Mouse (Mus musculus): ENCODE data around the gene Olfr963. TPM values are rescaled to one million over a fixed set of nuclear protein-coding genes. Genes with fewer than 3 reads are reported as not detected.

Gene Olfr963
- polyA plus RNA-seq (2012; rRNA removed), result not detected in 2 replicates

DNA sequence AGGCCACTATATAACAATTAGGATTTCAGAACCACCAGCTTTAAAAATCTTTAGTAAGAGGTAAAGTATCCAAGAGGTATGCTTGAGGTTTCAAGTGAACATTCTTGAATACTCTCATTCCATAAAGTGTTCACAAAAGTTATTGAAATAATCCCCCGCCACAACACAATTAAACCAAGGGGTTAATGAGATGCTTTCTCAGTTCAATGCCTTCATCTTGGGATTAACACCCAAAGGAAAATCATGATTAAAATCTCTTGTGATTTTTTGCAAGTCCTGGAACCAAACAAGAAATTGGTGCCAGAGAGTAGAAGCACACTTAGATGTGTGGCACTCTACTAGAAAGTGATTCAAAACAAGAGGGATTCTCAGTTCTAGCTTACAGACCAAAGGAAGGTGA lies at the start of gene Olfr963:
Gene Olfr963 (plus strand): TSS at position 301 of the 400 bp plus-strand sequence.
- Histone ChIP-seq H3K4me3 (ENCODE audit: insufficient read depth, low read length) (no peak within 1 kb of the TSS), H3K4me1 (ENCODE audit: control insufficient read depth, insufficient read depth, low read length) (no peaks in the 10 kb centered on the region), H3K27ac (ENCODE audit: insufficient read depth, low read length) (no peak within 1 kb of the TSS)
- no peak for TF ChIP-seq POLR2A (IDR thresholded peaks at IDR 0.05; ENCODE audit: extremely low read depth, insufficient read depth, low read length)
- TF ChIP-seq CTCF (IDR thresholded peaks at IDR 0.05; ENCODE audit: extremely low read depth, insufficient read depth, low read length), result no peak

DNA sequence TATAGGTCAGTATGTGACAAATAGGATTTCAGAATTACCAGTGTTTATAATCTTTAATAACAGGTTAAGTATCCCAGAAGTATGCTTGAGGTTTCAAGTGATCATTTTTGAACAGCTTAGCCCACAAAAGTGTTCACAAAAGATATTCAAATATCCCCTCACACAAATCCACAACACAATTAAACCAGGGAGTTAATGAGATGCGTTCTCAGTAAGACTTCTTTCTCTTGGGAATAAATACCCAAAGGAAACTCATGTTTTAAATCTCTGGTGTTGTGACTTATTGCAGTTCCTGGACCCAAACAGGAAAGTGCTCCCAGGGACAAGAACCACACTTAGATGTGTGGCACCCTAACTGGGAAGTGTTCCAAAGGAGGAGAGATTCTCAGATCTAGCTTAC lies 45.9 kb upstream of the Olfr963 start, which contains the start of gene Olfr960:
Gene Olfr960 (plus strand): TSS at position 301 of the 400 bp plus-strand sequence.
- H3K4me1 ChIP-seq (ENCODE audit: control insufficient read depth, insufficient read depth, low read length), result no peaks in the 10 kb centered on the region
- H3K4me3 ChIP-seq (ENCODE audit: insufficient read depth, low read length), result no peak within 1 kb of the TSS
- H3K27ac ChIP-seq (ENCODE audit: insufficient read depth, low read length), result no peak within 1 kb of the TSS
- no peak for TF ChIP-seq POLR2A (IDR thresholded peaks at IDR 0.05; ENCODE audit: extremely low read depth, insufficient read depth, low read length)
- no peak for TF ChIP-seq CTCF (IDR thresholded peaks at IDR 0.05; ENCODE audit: extremely low read depth, insufficient read depth, low read length)

DNA sequence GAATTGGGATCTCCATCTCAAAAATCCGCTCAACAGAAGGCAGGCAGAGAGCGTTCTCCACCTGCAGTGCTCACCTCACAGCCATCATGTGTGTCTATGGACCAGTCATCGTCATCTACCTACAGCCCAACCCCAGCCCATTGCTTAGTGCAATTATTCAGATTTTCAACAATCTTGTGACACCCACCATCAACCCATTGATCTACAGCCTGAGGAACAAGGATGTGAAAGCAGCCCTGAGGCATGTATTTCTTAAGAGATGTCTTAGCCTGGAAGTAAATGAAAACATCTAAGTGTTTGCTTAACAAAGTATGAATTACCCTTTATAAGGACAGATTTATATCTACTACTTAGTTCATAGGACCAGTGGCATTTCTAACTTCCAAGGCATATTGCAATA lies 43.2 kb upstream of the Olfr963 start:
- Histone ChIP-seq H3K4me1 (ENCODE audit: control insufficient read depth, insufficient read depth, low read length) (no peaks in the 10 kb centered on the region), H3K27ac (ENCODE audit: insufficient read depth, low read length) (no peak overlapping the region), H3K4me3 (ENCODE audit: insufficient read depth, low read length) (no peak overlapping the region)
- TF ChIP-seq CTCF (IDR thresholded peaks at IDR 0.05; ENCODE audit: extremely low read depth, insufficient read depth, low read length) (no peak), POLR2A (IDR thresholded peaks at IDR 0.05; ENCODE audit: extremely low read depth, insufficient read depth, low read length) (no peak)

DNA sequence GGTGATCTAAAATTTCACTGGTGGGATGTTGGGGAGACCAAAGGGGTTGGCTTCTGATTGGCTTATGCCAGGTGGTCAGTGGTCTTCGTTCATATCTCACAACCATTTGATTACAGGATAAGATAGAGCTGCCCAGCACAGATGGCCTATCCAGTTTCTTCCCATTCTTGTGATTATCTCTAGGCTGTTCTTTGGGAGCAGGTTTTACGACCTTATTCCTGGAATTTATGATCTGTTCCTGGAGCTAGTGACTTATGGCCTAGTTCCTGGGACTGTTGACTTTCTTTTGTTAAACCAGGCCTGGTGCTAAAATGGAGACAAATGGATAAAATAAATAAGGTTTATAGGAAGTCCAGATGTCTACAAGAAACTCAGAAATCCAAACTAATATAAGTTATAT lies 42.3 kb upstream of the Olfr963 start:
- TF ChIP-seq POLR2A (IDR thresholded peaks at IDR 0.05; ENCODE audit: extremely low read depth, insufficient read depth, low read length) (no peak), CTCF (IDR thresholded peaks at IDR 0.05; ENCODE audit: extremely low read depth, insufficient read depth, low read length) (no peak)
- no peak overlapping the region for H3K27ac ChIP-seq (ENCODE audit: insufficient read depth, low read length)
- no peaks in the 10 kb centered on the region for H3K4me1 ChIP-seq (ENCODE audit: control insufficient read depth, insufficient read depth, low read length)
- H3K4me3 ChIP-seq (ENCODE audit: insufficient read depth, low read length), result no peak overlapping the region

GRCm38 (mm10) chr9:39629069-39629468 lies 37.9 kb upstream of the Olfr963 start:
- Histone ChIP-seq H3K4me1 (ENCODE audit: control insufficient read depth, insufficient read depth, low read length) (no peaks in the 10 kb centered on the region; the same call in 1 of the 2 replicates), H3K4me3 (ENCODE audit: insufficient read depth, low read length) (no peak overlapping the region), H3K27ac (ENCODE audit: insufficient read depth, low read length) (no peak overlapping the region)
- TF ChIP-seq CTCF (IDR thresholded peaks at IDR 0.05; ENCODE audit: extremely low read depth, insufficient read depth, low read length) (no peak), POLR2A (IDR thresholded peaks at IDR 0.05; ENCODE audit: extremely low read depth, insufficient read depth, low read length) (no peak)

DNA sequence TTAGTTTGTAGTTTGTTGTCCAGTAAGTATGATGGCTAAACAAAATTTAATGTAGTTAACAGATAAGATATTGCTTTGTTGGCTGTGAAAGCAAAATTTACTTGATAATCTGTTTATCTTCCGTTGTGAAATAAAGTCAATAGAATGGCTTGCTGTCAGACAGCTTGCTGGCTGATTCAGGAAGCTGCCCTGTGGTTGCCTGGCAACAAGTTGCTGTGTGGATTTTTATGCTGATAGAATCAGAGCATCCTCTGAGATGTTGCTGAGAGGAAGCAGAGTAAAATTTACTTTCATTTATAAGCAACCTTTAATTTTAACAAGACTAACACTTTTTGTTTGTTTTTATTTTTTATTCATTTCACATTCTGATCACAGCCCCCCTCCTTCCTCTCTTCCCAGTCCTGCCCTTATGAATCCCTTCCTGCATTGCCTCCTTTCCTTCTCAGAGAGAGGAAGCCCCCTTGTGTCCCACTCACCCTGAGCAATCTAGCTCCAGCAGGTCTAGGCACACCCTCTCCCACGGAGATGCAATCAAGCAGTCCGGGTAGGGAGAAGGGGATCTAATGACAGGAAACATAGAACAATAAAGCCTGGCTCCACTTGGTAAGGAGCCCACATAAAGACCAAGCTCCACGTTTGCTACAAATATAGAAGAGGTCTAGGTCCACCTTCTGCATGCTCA lies 33.0 kb upstream of the Olfr963 start:
- no peak overlapping the region for H3K4me3 ChIP-seq (ENCODE audit: insufficient read depth, low read length)
- H3K4me1 ChIP-seq (ENCODE audit: control insufficient read depth, insufficient read depth, low read length), result peaks cover 2% of the 10 kb centered on the region; the same call in 1 of the 2 replicates
- no peak overlapping the region for H3K27ac ChIP-seq (ENCODE audit: insufficient read depth, low read length)
- TF ChIP-seq CTCF (IDR thresholded peaks at IDR 0.05; ENCODE audit: extremely low read depth, insufficient read depth, low read length) (no peak), POLR2A (IDR thresholded peaks at IDR 0.05; ENCODE audit: extremely low read depth, insufficient read depth, low read length) (no peak)

GRCm38 (mm10) chr9:39644785-39645184 lies 22.2 kb upstream of the Olfr963 start, which contains the start of gene Olfr961:
TSS of gene Olfr961 (plus strand) at chr9:39645085.
- Histone ChIP-seq H3K27ac (ENCODE audit: insufficient read depth, low read length) (no peak within 1 kb of the TSS), H3K4me3 (ENCODE audit: insufficient read depth, low read length) (no peak within 1 kb of the TSS), H3K4me1 (ENCODE audit: control insufficient read depth, insufficient read depth, low read length) (no peaks in the 10 kb centered on the region)
- TF ChIP-seq POLR2A (IDR thresholded peaks at IDR 0.05; ENCODE audit: extremely low read depth, insufficient read depth, low read length) (no peak), CTCF (IDR thresholded peaks at IDR 0.05; ENCODE audit: extremely low read depth, insufficient read depth, low read length) (no peak)

DNA sequence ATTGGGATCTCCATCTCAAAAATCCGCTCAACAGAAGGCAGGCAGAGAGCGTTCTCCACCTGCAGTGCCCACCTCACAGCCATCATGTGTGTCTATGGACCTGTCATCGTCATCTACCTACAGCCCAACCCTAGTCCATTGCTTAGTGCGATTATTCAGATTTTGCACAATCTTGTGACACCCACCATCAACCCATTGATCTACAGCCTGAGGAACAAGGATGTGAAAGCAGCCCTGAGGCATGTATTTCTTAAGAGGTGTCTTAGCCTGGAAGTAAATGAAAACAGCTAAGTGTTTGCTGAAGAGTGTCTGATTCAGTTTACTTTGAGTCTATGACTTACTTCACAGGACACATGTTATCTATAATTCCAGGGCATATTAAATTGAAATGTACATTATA lies 19.6 kb upstream of the Olfr963 start:
- no peak for TF ChIP-seq POLR2A (IDR thresholded peaks at IDR 0.05; ENCODE audit: extremely low read depth, insufficient read depth, low read length)
- no peak for TF ChIP-seq CTCF (IDR thresholded peaks at IDR 0.05; ENCODE audit: extremely low read depth, insufficient read depth, low read length)
- no peaks in the 10 kb centered on the region for H3K4me1 ChIP-seq (ENCODE audit: control insufficient read depth, insufficient read depth, low read length)
- no peak overlapping the region for H3K4me3 ChIP-seq (ENCODE audit: insufficient read depth, low read length)
- H3K27ac ChIP-seq (ENCODE audit: insufficient read depth, low read length), result no peak overlapping the region

DNA sequence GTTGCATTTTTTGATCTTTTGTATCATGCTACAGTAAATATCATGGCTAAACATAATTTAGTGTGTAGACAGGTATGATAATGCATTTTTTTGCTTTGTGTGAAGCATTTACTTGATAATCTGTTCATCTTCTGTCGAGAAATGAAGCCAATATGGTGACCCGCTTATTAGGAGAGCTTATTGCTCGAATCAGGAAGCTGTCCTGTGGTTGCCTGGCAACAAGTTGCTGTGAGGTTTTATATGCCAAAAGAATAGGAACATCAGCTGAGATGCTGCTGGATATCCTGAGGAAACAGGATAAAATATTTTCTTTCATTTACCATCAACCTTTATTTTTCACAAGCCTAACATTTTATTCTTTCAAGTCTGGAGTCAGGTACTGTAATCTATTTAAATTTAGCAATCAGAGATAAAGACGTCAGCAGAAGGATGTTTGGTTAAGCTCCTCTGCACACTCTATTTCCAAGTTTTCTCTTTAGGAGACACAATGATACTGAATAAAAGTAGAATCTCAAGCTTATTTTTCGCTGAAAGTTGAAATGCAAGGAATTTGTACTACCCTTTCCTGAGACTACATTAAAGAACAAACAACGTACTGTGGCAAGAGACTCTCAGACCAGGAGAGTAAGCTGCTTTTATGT lies 12.1 kb upstream of the Olfr963 start:
- no peaks in the 10 kb centered on the region for H3K4me1 ChIP-seq (ENCODE audit: control insufficient read depth, insufficient read depth, low read length)
- no peak overlapping the region for H3K4me3 ChIP-seq (ENCODE audit: insufficient read depth, low read length)
- no peak overlapping the region for H3K27ac ChIP-seq (ENCODE audit: insufficient read depth, low read length)
- TF ChIP-seq POLR2A (IDR thresholded peaks at IDR 0.05; ENCODE audit: extremely low read depth, insufficient read depth, low read length), result no peak
- no peak for TF ChIP-seq CTCF (IDR thresholded peaks at IDR 0.05; ENCODE audit: extremely low read depth, insufficient read depth, low read length)

- no peak overlapping the region for H3K4me3 ChIP-seq (ENCODE audit: insufficient read depth, low read length)
- TF ChIP-seq POLR2A (IDR thresholded peaks at IDR 0.05; ENCODE audit: extremely low read depth, insufficient read depth, low read length), result no peak
- no peak for TF ChIP-seq CTCF (IDR thresholded peaks at IDR 0.05; ENCODE audit: extremely low read depth, insufficient read depth, low read length)
- no peak overlapping the region for H3K27ac ChIP-seq (ENCODE audit: insufficient read depth, low read length)
- no peaks in the 10 kb centered on the region for H3K4me1 ChIP-seq (ENCODE audit: control insufficient read depth, insufficient read depth, low read length)
Measured at GRCm38 (mm10) chr9:39669723-39670122, 2.7 kb downstream of the Olfr963 start.

Measured in cortical plate, adult 2 months (tissue).